Mouse (Mus musculus) kidney, adult 2 months (tissue): ENCODE data around the gene Hp.

ENCODE experiments used
- CTCF ChIP-seq: fragments of 200-500 bp; conservative IDR thresholded peaks from 2 replicates; pipeline ENCODE4 v1.5.1; 2011; ENCODE audit warnings: low read depth, mild to moderate bottlenecking, control low read depth, low read length, moderate library complexity, mixed read lengths; ENCODE audit not compliant: insufficient read depth, insufficient read length
- POLR2A ChIP-seq: fragments of 200-500 bp; IDR thresholded peaks from one replicate; pipeline ENCODE4 v1.6.1; 2011; ENCODE audit warnings: low read depth, low read length, control low read depth

DNA sequence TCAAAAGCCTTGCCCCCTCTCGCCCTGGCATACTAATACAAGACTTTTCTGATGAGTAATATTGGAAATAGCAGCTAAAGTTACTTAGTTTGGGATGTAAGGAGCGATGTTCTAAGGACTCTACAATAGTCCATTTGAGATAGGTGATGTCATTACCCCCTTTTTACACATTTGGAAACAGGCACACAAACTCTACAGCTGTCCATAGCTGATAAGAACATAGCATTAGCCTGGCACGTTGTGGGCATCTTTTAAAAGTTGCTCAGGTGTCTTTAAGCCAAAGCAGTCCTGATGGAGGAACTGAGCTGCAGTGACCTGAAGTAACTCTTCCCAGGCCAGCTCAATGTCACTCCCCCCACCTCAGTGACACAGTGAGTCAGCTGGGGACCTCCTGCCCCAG, 12.4 kb upstream of the Hp start:
- no peak for TF ChIP-seq CTCF
- no peak for TF ChIP-seq POLR2A
